ENCODE assay signal across 16 mouse cellular contexts in genomic region chr7:101130646-101131045, GRCm38 (mm10).
"Had no signal": no experiment of that assay in that cellular context is flagged by ENCODE, and none has a peak within 500 bp of the region (broad histone marks: within the 10 kb centered on the region; RNA-seq: fewer than 3 reads in every experiment).

No protein-coding gene starts in this region.

- DNase-seq: layer of hippocampus, postnatal 36 days; lung, embryonic 14.5 days; lung, postnatal 10 days; lung, postnatal 4 days; midbrain, embryonic 14.5 days; right cerebral cortex, adult 18-20 months; right cerebral cortex, postnatal 25 days; thymus, adult 18-20 months; thymus, postnatal 25 days had no signal

- ATAC-seq: hindbrain, postnatal 0 days; intestine, embryonic 15.5 days; liver, embryonic 12.5 days had no signal

- H3K4me3 ChIP-seq: intestine, embryonic 15.5 days; limb, embryonic 15.5 days; liver, embryonic 12.5 days; midbrain, embryonic 10.5 days; myocyte; neural tube, embryonic 15.5 days had no signal

- H3K27me3 ChIP-seq: intestine, embryonic 15.5 days; limb, embryonic 15.5 days; liver, embryonic 12.5 days; neural tube, embryonic 15.5 days had no signal

- H3K36me3 ChIP-seq: intestine, embryonic 15.5 days; limb, embryonic 15.5 days; liver, embryonic 12.5 days; neural tube, embryonic 15.5 days had no signal

- H3K4me1 ChIP-seq: limb, embryonic 15.5 days; midbrain, embryonic 10.5 days had no signal

- H3K9ac ChIP-seq: intestine, embryonic 15.5 days; limb, embryonic 15.5 days; liver, embryonic 12.5 days; lung, embryonic 14.5 days; neural tube, embryonic 15.5 days had no signal

- H3K27ac ChIP-seq: hindbrain, postnatal 0 days; intestine, embryonic 15.5 days; limb, embryonic 15.5 days; liver, embryonic 12.5 days; midbrain, embryonic 10.5 days; neural tube, embryonic 15.5 days had no signal

- H3K4me2 ChIP-seq: intestine, embryonic 15.5 days; limb, embryonic 15.5 days; liver, embryonic 12.5 days; lung, embryonic 14.5 days; neural tube, embryonic 15.5 days had no signal

- H3K9me3 ChIP-seq: intestine, embryonic 15.5 days; limb, embryonic 15.5 days; liver, embryonic 12.5 days; midbrain, embryonic 10.5 days; neural tube, embryonic 15.5 days had no signal
